Mouse (Mus musculus): ENCODE data around the gene Slc5a9. TPM values are rescaled to one million over a fixed set of nuclear protein-coding genes. Genes with fewer than 3 reads are reported as not detected.
A peak's percentile ranks its signal among the peaks of the same experiment; 100 is the strongest.
"Not testable (repeated sequence)": the region's sequence is repeated elsewhere in the genome, so short reads cannot be mapped to it uniquely, and the experiment has no call there.

The Slc5a9 gene
- polyA plus RNA-seq (2015; fragmentation: Nextera tagmentation; extraction: Ambion mirVana), result 3.3 and 3.9 TPM in 2 replicates

DNA sequence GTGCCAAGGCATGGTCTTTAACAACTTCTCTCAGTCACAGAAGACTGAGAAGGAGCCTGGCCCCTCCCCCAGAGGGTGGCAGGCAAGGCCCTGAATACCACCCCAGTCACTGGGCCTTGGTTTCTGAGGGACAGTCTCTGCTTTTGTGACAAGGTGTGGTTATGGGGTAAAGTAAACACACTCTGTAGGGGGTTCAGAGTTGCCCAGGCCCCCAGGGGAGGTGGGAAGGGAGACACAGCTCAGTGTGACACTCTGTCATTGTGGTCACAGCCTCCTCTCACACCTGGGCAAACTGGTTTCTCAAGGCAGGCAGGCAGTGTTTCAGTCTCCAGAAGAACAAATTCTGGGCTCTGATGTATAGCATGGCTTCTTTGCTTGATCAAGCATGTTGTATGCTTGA is at the start of gene Slc5a9:
Gene Slc5a9 (minus strand): TSS at position 144 of the 400 bp plus-strand sequence.
- H3K9ac ChIP-seq, result no peak within 1 kb of the TSS
- no peak within 1 kb of the TSS for H3K4me3 ChIP-seq (replicated peaks)
- no peaks in the 10 kb centered on the region for H3K4me1 ChIP-seq
- H3K27ac ChIP-seq (replicated peaks), result no peak within 1 kb of the TSS
- peak; percentile 30; the same call in 1 of the 2 replicates for ATAC-seq (ENCODE audit: insufficient number of reproducible peaks, low FRiP score, low TSS enrichment, low read depth)
- H3K9me3 ChIP-seq (replicated peaks), result no peaks in the 10 kb centered on the region
- no peaks in the 10 kb centered on the region for H3K27me3 ChIP-seq
- no peak within 1 kb of the TSS for H3K4me2 ChIP-seq (replicated peaks)
- no peaks in the 10 kb centered on the region for H3K36me3 ChIP-seq

DNA sequence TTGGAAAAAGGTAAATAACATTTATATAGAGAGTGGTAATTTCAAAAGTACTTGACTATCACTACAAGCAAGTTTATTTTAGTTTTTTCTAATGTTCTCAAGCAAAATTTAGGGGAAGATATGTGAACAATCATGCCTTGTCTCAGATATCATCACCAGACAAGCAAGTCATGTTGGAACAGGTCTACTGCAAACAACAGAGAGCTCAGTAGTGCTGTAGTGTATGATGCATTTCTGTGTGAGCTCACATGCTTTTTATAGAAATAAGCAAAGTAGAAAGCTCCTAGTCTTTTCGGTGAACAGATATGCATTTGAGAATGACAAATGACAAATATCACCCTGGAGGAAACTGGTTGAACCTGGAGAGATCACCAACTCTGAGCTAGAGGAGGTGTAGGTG is 16.4 kb upstream of the Slc5a9 start, which contains the start of gene Skint8:
Gene Skint8 (plus strand): TSS at position 301 of the 400 bp plus-strand sequence.
- H3K27me3 ChIP-seq, result no peaks in the 10 kb centered on the region
- H3K4me1 ChIP-seq, result no peaks in the 10 kb centered on the region
- H3K27ac ChIP-seq (replicated peaks), result no peak within 1 kb of the TSS
- WGBS, result 66% methylated on average over 1 of the region's 1 CpGs
- no peak for ATAC-seq (ENCODE audit: insufficient number of reproducible peaks, low FRiP score, low TSS enrichment, low read depth)
- no peak within 1 kb of the TSS for H3K4me2 ChIP-seq (replicated peaks)
- no peaks in the 10 kb centered on the region for H3K9me3 ChIP-seq (replicated peaks)
- no peaks in the 10 kb centered on the region for H3K36me3 ChIP-seq
- H3K4me3 ChIP-seq (replicated peaks), result no peak within 1 kb of the TSS
- no peak within 1 kb of the TSS for H3K9ac ChIP-seq

DNA sequence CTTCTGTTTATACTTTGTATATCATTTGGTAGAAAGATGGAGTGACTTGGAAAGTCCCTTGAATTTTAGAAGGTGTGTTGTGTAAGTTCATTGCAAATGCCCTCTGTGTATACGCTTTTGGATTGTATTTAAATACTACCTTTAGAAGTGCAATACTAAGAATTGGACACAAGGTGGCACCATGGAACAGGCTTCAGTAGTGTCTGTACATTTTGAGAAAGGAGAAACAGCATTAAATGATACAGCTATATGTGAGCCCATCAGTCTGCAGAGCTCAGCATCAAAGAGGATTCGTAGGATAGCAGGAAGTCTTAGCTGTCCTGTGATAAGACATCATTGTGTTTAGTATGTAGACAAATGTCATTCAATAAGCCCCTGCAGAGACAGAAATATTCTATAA is 5.2 kb upstream of the Slc5a9 start:
- H3K9ac ChIP-seq, result no peak overlapping the region
- no peak overlapping the region for H3K4me3 ChIP-seq (replicated peaks)
- H3K27ac ChIP-seq (replicated peaks), result no peak overlapping the region
- no peaks in the 10 kb centered on the region for H3K27me3 ChIP-seq
- no peak overlapping the region for H3K4me2 ChIP-seq (replicated peaks)
- no peaks in the 10 kb centered on the region for H3K4me1 ChIP-seq
- no peaks in the 10 kb centered on the region for H3K36me3 ChIP-seq
- ATAC-seq (ENCODE audit: insufficient number of reproducible peaks, low FRiP score, low TSS enrichment, low read depth), result no peak
- H3K9me3 ChIP-seq (replicated peaks), result no peaks in the 10 kb centered on the region
- WGBS, result 31% methylated on average over 2 of the region's 2 CpGs

DNA sequence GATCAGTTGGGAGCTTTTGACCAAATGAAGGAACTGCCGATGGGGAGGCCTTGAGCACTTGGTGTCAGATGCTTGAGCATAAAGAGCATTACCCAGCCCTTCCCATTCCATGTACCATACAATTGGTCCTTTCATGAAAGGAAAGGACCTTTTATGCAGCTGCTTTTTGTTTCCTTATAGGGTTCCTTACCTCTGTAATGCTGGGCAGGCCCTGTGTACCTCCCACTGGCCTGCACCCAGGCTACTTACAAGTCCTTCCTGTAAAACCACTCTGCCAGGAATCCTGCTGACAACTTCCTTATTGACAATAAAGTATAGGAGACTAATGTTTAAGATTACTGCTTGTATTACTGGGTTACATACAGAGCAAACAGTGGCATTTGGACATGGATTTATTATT is 1.2 kb downstream of the Slc5a9 start:
- Histone ChIP-seq H3K27me3 (no peaks in the 10 kb centered on the region), H3K27ac (replicated peaks) (no peak overlapping the region), H3K4me3 (replicated peaks) (no peak overlapping the region), H3K9ac (no peak overlapping the region), H3K9me3 (replicated peaks) (no peaks in the 10 kb centered on the region), H3K4me1 (no peaks in the 10 kb centered on the region), H3K4me2 (replicated peaks) (no peak overlapping the region), H3K36me3 (no peaks in the 10 kb centered on the region)
- no peak for ATAC-seq (ENCODE audit: insufficient number of reproducible peaks, low FRiP score, low TSS enrichment, low read depth)
- WGBS, result 88% methylated on average over 1 of the region's 1 CpGs

DNA sequence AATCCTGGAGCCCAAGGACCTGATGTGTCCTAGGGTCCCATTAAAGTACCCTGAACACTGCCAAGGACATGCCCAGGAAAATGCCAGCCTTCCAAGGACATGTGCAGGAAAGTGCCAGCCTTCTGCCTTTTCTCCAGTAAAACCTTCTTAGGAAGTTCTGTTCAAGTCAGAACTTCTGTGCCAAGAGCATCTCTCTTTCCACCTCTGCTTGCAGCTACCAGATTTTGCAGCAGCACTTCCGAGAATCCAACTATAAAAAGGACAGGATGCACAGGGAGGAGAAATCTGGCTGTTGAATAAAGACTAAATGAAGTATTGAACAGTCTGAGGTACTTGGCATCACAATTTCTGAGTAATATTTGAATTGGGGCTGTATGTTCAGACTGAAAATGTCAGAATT is 2.2 kb downstream of the Slc5a9 start:
- H3K4me1 ChIP-seq; ATAC-seq (ENCODE audit: insufficient number of reproducible peaks, low FRiP score, low TSS enrichment, low read depth); H3K9me3 ChIP-seq (replicated peaks); H3K4me2 ChIP-seq (replicated peaks); H3K9ac ChIP-seq; H3K36me3 ChIP-seq; H3K27ac ChIP-seq (replicated peaks); H3K4me3 ChIP-seq (replicated peaks); H3K27me3 ChIP-seq: not testable (repeated sequence)
- WGBS, result 64% methylated on average over 1 of the region's 1 CpGs

DNA sequence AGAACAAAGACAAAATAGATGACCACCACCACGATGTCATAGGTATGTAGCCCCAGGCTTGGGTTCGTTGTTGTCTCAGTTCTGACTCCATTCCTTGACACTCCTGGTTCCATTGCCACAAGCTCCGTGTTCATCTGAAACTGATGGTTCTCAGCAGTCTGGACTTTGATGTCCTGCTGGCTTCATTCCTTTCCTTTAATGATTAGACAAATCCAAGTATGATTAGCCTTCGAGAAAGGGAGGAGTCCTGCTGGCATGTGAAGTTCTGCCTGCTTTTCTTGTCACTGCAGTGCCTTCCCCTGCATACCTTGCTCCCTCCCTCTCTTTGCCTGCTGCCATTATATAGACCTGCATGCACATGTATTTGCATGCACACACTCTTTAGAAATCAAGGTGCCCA is 4.2 kb downstream of the Slc5a9 start:
- Histone ChIP-seq H3K9me3 (replicated peaks) (no peaks in the 10 kb centered on the region), H3K4me3 (replicated peaks) (no peak overlapping the region), H3K27me3 (no peaks in the 10 kb centered on the region), H3K4me2 (replicated peaks) (no peak overlapping the region), H3K27ac (replicated peaks) (no peak overlapping the region), H3K9ac (no peak overlapping the region), H3K36me3 (no peaks in the 10 kb centered on the region), H3K4me1 (no peaks in the 10 kb centered on the region)
- 59% methylated on average over 4 of the region's 4 CpGs for WGBS
- no peak for ATAC-seq (ENCODE audit: insufficient number of reproducible peaks, low FRiP score, low TSS enrichment, low read depth)

DNA sequence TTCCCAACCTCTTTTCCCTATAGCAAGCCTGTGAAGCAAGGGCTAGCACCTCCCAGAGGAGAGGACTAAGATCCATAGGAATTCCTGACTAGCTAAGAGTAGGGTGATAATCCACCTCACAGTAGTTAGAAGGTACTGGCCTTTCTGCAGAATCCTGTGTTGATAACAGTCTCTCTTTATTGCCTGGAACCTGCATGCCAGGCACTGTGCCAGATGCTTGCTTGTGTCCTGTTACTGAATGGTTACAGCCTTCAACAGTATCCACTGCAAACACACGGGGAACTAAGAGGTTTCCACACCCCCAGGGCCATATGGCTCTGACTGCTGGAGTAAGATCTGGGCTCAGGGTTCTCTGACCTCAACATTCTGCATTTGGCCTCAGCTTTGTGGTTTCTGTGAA is 5.0 kb downstream of the Slc5a9 start:
- Histone ChIP-seq H3K4me3 (replicated peaks) (no peak overlapping the region), H3K9ac (no peak overlapping the region), H3K4me1 (no peaks in the 10 kb centered on the region), H3K27ac (replicated peaks) (no peak overlapping the region), H3K27me3 (no peaks in the 10 kb centered on the region), H3K9me3 (replicated peaks) (no peaks in the 10 kb centered on the region), H3K36me3 (no peaks in the 10 kb centered on the region), H3K4me2 (replicated peaks) (no peak overlapping the region)
- ATAC-seq (ENCODE audit: insufficient number of reproducible peaks, low FRiP score, low TSS enrichment, low read depth), result no peak
- WGBS, result 26% methylated on average over 1 of the region's 1 CpGs

DNA sequence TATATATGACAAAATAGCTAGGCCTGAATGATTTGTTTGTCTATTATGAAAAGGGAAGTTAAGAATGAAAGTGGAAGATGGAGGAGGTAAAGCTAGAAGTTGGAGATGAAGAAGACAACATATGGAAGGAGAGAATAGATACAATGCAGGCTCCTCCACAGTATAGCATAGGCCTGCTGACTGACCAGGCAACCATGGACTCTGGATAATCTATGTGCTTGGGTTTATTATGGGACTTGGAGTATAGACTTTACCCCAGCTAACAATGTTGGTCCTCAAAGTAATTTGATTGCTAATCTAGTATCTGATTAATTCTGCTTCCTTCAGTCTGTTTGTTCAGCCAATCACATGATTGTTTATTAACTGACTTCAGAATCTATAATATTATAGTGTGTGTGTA is 10.6 kb downstream of the Slc5a9 start:
- Histone ChIP-seq H3K4me1 (no peaks in the 10 kb centered on the region), H3K9ac (no peak overlapping the region), H3K27me3 (no peaks in the 10 kb centered on the region), H3K9me3 (replicated peaks) (no peaks in the 10 kb centered on the region), H3K4me2 (replicated peaks) (no peak overlapping the region), H3K4me3 (replicated peaks) (no peak overlapping the region), H3K36me3 (no peaks in the 10 kb centered on the region), H3K27ac (replicated peaks) (no peak overlapping the region)
- ATAC-seq (ENCODE audit: insufficient number of reproducible peaks, low FRiP score, low TSS enrichment, low read depth), result no peak

DNA sequence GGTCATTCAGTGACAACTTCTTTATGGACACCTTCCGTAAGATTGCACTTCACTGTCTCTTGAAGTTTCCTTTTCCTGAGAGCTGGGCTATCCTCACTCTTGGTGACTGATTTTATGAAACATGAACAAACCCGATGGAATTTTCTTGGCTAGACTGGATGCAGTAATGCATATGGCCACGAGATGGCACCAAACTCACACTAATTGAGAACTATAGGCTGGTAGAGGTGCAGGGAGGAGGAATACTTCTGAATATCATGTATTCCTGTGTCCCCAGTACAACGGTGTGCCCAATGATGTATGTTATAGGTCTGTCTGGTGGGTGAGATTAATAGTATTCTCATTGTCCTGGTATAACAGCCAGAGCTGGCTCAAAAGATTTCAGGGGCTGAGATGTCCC is 16.1 kb downstream of the Slc5a9 start:
- no peak overlapping the region for H3K4me3 ChIP-seq (replicated peaks)
- H3K9me3 ChIP-seq (replicated peaks), result no peaks in the 10 kb centered on the region
- H3K4me1 ChIP-seq, result peaks cover 5% of the 10 kb centered on the region; the same call in 1 of the 2 replicates
- no peak overlapping the region for H3K27ac ChIP-seq (replicated peaks)
- no peaks in the 10 kb centered on the region for H3K27me3 ChIP-seq
- WGBS, result 19% methylated on average over 4 of the region's 4 CpGs
- no peaks in the 10 kb centered on the region for H3K36me3 ChIP-seq
- ATAC-seq (ENCODE audit: insufficient number of reproducible peaks, low FRiP score, low TSS enrichment, low read depth), result peak; percentile 47; the same call in 1 of the 2 replicates
- no peak overlapping the region for H3K9ac ChIP-seq
- H3K4me2 ChIP-seq (replicated peaks), result 0 out of 2 replicates have a peak overlapping the region, but pooled peaks have one; percentile 34

DNA sequence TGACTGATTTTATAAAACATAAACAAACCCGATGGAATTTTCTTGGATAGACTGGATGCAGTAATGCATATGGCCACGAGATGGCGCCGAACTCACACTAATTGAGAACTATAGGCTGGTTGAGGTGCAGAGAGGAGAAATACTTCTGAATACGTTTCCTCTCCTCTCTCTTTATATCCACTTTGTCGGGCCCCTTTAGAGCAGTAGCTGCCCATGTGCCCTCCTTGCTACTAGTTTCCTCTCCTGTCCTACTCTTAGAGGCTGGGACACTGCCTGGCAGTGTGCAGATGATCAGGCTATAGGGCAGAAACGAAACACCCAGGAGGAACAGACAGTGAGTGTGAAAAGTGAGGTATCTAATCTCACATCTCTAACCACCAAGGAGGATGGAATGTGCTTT is 16.7 kb downstream of the Slc5a9 start:
- WGBS, result 10% methylated on average over 7 of the region's 7 CpGs
- H3K27me3 ChIP-seq, result no peaks in the 10 kb centered on the region
- peaks cover 5% of the 10 kb centered on the region; the same call in 1 of the 2 replicates for H3K4me1 ChIP-seq
- H3K9me3 ChIP-seq (replicated peaks), result no peaks in the 10 kb centered on the region
- H3K36me3 ChIP-seq, result no peaks in the 10 kb centered on the region
- no peak overlapping the region; the same call in 1 of the 2 replicates for H3K4me3 ChIP-seq (replicated peaks)
- no peak overlapping the region for H3K27ac ChIP-seq (replicated peaks)
- H3K9ac ChIP-seq, result no peak overlapping the region
- peak overlapping the region; percentile 34; the same call in 1 of the 2 replicates for H3K4me2 ChIP-seq (replicated peaks)
- ATAC-seq (ENCODE audit: insufficient number of reproducible peaks, low FRiP score, low TSS enrichment, low read depth), result 0 out of 2 replicates have a peak, but pooled peaks have one; percentile 41

DNA sequence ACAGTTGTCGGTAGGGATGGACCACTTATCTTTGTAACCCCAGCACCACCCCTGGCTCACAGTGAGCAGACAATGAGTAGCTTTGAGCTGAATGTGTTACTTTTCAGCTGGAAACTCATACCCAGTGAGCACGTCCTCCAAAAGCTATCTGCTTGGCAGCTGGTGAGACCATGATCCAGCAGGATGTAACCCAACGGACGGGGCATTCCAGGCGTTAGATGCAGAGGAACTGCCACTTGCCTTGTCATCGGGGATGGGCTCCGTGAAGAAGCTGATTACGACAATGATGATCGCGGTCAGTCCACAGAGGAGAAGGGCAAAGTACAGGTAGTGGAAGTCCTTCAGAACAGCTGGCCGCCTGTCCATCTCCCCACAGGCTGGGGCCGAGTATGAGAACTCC is 19.2 kb downstream of the Slc5a9 start:
- WGBS, result 87% methylated on average over 12 of the region's 12 CpGs
- ATAC-seq (ENCODE audit: insufficient number of reproducible peaks, low FRiP score, low TSS enrichment, low read depth), result no peak
- Histone ChIP-seq H3K27me3 (no peaks in the 10 kb centered on the region), H3K9me3 (replicated peaks) (no peaks in the 10 kb centered on the region), H3K9ac (no peak overlapping the region), H3K27ac (replicated peaks) (no peak overlapping the region), H3K36me3 (no peaks in the 10 kb centered on the region), H3K4me1 (peaks cover 5% of the 10 kb centered on the region; the same call in 1 of the 2 replicates), H3K4me3 (replicated peaks) (no peak overlapping the region), H3K4me2 (replicated peaks) (no peak overlapping the region)

DNA sequence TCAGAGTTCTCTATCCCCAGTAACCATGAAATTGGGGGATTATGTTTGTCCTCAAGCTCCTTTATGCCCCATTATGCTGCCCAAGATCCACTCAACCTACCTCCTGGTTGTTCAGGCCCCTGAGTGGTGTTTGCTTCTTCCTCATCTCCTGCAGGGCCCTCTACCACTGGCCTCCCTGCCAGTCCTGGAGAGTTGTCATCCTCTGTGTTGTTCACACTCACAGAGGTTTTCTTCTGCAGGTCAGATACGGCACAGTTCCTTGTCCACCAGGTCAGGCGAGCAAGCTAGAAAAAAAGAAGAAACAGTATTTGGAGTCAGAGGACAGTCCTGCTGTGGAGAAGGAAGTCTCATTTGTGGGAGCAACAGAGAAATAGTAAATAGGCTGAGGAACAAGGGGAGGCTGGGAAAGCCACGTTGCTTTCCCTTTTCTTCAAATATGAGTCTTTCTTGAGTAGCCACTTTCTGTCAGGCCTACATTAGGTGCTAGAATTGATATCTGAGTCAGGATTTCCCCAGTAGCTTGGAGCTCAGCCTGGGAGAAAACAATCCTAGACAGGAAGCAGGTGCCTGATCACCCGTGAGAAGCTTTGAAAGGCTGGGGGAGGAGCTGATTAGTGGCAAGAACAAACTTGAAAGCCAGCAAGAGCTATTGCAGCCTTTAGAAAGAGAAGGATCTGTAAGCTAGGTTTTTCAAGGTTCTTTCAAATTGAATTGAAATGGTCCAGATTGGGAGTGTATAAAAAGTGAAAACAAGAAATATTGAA is 22.4 kb downstream of the Slc5a9 start:
- no peak overlapping the region for H3K9ac ChIP-seq
- H3K27ac ChIP-seq (replicated peaks), result no peak overlapping the region
- no peaks in the 10 kb centered on the region for H3K9me3 ChIP-seq (replicated peaks)
- no peak overlapping the region for H3K4me2 ChIP-seq (replicated peaks)
- H3K4me3 ChIP-seq (replicated peaks), result no peak overlapping the region
- WGBS, result 49% methylated on average over 4 of the region's 4 CpGs
- no peak for ATAC-seq (ENCODE audit: insufficient number of reproducible peaks, low FRiP score, low TSS enrichment, low read depth)
- H3K36me3 ChIP-seq, result no peaks in the 10 kb centered on the region
- H3K27me3 ChIP-seq, result no peaks in the 10 kb centered on the region
- H3K4me1 ChIP-seq, result no peaks in the 10 kb centered on the region

All from embryonic facial prominence, embryonic 15.5 days (tissue).